Mouse (Mus musculus) cerebellum, adult 2 months (tissue): ENCODE data around the gene Hoxb6.

ENCODE experiments used
- CTCF ChIP-seq: fragments of 200-500 bp; IDR thresholded peaks from 2 replicates; pipeline ENCODE4 v1.5.1; 2011; ENCODE audit warnings: low read depth, mild to moderate bottlenecking, control low read depth, low read length, moderate library complexity, borderline replicate concordance; ENCODE audit not compliant: insufficient read depth
- POLR2A ChIP-seq: fragments of 200-500 bp; IDR thresholded peaks from 2 replicates; pipeline ENCODE4 v1.6.1; 2011; ENCODE audit warnings: low read length, control low read depth, borderline replicate concordance; ENCODE audit not compliant: insufficient read depth

GRCm38 (mm10) chr11:96340698-96341365, 48.6 kb downstream of the Hoxb6 start:
- TF ChIP-seq CTCF (no peak), POLR2A (no peak)
